Mouse (Mus musculus): ENCODE results near the gene Pxmp4.

Pxmp4 gene

GRCm38 (mm10) chr2:154603638-154604153 is at the start of gene Pxmp4:
TSS of gene Pxmp4 (minus strand) at chr2:154603708.
- peak; percentile 99 for DNase-seq

- DNase-seq, result peak; percentile 77
Observed at GRCm38 (mm10) chr2:154651363-154651762, 47.9 kb upstream of the Pxmp4 start, which contains the start of gene Chmp4b. TSS of gene Chmp4b (plus strand) at chr2:154651705.

- no peak for DNase-seq
Observed at GRCm38 (mm10) chr2:154650404-154650803, 46.9 kb upstream of the Pxmp4 start.

- peak; percentile 71 for DNase-seq
Observed at GRCm38 (mm10) chr2:154648086-154648485, 44.6 kb upstream of the Pxmp4 start.

- peak; percentile 36 for DNase-seq
Observed at GRCm38 (mm10) chr2:154646634-154647033, 43.1 kb upstream of the Pxmp4 start.

- no peak for DNase-seq
Observed at GRCm38 (mm10) chr2:154642712-154643385, 39.3 kb upstream of the Pxmp4 start.

GRCm38 (mm10) chr2:154642005-154642459 is 38.5 kb upstream of the Pxmp4 start:
- peak; percentile 41 for DNase-seq

- no peak for DNase-seq
Observed at GRCm38 (mm10) chr2:154641176-154641575, 37.7 kb upstream of the Pxmp4 start.

GRCm38 (mm10) chr2:154639115-154639514 is 35.6 kb upstream of the Pxmp4 start:
- DNase-seq, result no peak

- no peak for DNase-seq
Observed at GRCm38 (mm10) chr2:154638521-154638920, 35.0 kb upstream of the Pxmp4 start.

GRCm38 (mm10) chr2:154635826-154636225 is 32.3 kb upstream of the Pxmp4 start:
- DNase-seq, result no peak

GRCm38 (mm10) chr2:154633876-154634644 is 30.6 kb upstream of the Pxmp4 start:
- no peak for DNase-seq

GRCm38 (mm10) chr2:154633039-154633742 is 29.7 kb upstream of the Pxmp4 start:
- no peak for DNase-seq

- DNase-seq, result no peak
Observed at GRCm38 (mm10) chr2:154632203-154632780, 28.8 kb upstream of the Pxmp4 start.

- no peak for DNase-seq
Observed at GRCm38 (mm10) chr2:154630531-154630930, 27.0 kb upstream of the Pxmp4 start.

GRCm38 (mm10) chr2:154624137-154624536 is 20.6 kb upstream of the Pxmp4 start:
- no peak for DNase-seq

- peak; percentile 33 for DNase-seq
Observed at GRCm38 (mm10) chr2:154621684-154622083, 18.2 kb upstream of the Pxmp4 start.

GRCm38 (mm10) chr2:154617061-154617460 is 13.6 kb upstream of the Pxmp4 start:
- DNase-seq, result no peak

GRCm38 (mm10) chr2:154615674-154616073 is 12.2 kb upstream of the Pxmp4 start:
- no peak for DNase-seq

GRCm38 (mm10) chr2:154614841-154615576 is 11.5 kb upstream of the Pxmp4 start:
- DNase-seq, result peak; percentile 33

GRCm38 (mm10) chr2:154613118-154614115 is 9.9 kb upstream of the Pxmp4 start, which contains the start of the genes Zfp341 and 4930519P11Rik:
TSS of gene Zfp341 (plus strand) at chr2:154613297.
TSS of gene 4930519P11Rik (minus strand) at chr2:154613437.
- peak; percentile 94 for DNase-seq

All from kidney, postnatal 14 days (tissue).